Mouse (Mus musculus) kidney, adult 18-20 months (tissue): ENCODE data around the gene Abl1.

Experiments used
- DNase-seq: peaks from one replicate; pipeline ENCODE4 v3.0.0; 2021

Gene Abl1

DNA sequence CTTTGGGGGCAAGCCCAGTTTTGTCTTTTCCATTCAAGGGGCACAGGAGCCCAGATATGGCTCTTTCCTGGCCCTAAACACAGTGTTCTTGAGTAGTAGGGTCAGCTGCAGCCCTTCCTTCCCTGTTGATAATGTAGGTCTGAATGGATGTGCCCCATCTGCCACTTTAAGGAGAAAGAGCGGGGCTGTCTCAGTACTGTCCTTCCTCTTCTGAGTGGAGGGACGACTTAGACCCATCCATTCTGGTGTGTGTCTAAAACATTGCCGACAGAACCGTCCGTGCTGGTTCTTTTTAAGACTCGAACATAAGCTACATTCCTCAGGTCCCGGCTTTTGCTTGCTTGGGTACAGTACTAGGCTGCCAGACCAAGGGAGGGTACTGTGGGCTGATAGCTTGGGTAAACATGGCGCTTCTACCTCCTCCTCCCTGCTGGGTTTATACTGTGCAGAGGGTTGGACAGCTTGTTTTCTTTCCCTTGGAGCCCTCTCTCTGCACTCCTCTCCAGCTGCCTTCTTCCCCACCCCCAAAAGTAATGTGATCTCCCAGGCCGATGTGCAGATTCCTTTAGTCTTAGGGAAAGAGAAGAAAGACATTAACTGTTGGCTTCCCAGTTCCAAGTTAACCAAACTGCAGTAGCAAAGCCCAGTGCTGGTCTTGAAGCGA lies 61.0 kb downstream of the Abl1 start:
- DNase-seq = no peak

DNA sequence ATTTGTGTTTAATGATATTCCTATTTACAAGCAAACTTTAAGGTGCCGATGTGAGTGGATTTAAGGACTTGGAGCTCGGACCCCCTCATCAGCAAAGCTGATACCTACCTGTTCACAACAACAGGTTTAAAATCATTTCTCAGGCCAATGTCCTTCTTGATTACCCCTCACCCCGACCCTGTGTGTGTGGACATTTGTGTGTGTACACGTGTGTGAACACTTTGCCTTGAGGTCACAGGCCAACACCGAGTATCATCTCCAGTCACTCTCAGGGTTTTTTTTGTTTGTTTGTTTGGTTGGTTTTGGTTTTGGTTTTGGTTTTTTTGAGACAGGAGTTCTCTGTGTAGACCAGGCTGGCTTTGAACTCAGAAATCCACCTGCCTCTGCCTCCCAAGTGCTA lies 62.0 kb downstream of the Abl1 start:
- DNase-seq = no peak

DNA sequence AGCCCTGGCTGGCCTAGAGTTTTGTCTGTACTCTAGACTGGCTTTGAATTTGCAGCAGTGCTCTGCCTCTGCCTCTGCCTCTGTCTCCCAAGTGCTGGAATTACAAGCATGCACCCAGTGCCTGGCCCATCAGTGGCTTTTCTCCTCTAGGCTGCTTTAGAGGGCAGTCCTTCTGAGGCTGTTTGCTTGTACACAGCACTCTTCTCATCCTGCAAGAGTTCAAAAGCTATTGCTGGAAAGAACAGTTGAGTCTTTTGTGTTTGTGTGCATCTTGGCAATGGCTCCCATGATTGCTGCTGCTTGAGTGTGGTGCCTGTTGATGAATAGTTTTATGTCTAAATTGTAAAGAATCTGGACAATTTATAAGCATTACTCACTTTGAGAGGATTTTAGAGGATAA lies 69.3 kb downstream of the Abl1 start:
- DNase-seq = no peak

DNA sequence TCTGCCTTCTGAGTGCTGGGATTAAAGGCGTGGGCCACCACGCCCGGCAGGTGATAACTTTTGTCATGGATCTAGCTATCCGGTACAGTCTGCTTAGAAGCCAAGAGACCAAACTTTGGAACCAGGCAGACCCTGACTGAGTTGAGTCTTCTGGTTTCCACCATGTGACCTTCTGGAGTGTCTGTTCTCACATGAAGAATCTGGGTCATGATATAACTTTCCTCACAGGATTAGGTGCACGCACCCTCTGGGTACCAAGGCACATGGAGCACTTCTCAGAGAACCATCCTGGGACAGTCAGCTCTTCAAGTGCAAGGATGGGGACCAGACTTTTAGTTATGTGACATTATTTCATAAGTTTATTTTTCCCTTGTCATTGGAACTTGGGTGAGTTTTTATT lies 70.8 kb downstream of the Abl1 start:
- DNase-seq = no peak

DNA sequence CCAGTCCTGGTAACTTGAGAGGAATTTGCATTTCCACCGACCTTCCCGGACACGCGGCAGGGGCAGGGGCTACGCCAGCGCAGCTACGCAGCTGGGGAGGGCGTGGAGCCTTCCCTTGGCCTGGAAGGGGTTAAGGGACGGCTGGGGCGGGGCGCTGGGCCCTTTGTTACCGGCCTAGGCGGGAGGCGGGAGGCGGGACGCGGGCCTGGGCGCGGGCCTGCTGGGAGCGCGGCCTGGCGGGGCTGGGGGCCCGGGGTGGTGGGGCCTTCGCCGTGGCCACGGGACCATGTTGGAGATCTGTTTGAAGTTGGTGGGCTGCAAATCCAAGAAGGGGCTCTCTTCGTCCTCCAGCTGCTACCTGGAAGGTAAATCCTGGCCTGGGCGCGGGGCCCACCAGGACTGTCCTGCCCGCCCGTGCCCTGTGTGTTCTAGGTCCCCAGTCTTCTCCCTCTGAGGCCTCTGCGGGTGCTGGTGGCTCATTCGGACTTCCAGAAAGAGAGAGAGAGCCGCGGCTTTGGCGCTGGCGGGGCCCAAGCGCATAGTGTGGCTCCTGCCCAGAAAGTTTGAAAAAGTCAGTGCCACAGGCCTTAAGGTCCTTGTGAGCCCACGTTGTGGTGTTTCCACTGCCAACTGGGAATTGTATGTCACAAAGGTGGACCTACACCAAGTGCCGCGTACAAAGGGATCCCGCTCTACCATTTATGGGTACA lies 71.7 kb downstream of the Abl1 start:
- peak; percentile 85 for DNase-seq

DNA sequence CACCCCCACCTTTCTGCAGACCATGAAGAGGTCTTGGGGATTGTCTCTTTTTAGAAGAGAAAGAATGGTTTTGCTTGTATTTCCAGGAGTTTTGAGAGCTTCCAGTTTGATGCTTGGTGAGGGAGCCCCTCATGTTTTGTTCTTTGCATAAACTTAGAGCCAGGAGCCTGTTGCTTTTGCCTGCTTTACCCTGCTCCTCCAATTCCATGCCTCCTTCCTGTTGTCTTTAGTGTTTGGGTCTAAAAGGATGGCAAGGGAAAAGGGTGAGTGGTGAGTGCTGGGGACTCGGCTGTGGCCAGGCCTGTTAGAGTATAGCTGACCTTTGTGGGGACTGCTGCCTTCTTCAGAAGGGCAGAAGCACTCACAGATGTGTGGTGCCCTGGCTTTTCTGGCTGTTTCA lies 72.3 kb downstream of the Abl1 start:
- DNase-seq = no peak

DNA sequence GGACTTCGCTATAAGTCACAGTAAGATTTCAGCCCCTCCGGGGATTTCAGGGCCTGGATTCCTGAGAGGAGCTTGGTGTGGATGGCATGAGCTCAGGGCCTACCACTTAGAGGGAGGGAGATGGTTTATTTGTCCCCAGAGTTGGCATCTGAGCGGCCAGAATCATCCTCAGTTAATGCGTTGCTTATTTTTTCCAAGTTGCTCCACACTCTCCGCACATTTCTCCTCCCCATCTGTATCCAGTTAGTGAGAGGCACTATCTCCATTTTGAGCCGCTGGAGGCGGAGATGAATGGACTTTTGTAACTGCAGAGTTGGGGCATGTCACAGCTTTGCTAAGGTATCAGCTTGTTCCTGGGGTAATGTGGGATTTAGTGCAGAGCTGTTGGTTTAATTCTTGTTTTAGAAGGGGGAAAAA lies 72.9 kb downstream of the Abl1 start:
- DNase-seq = no peak

DNA sequence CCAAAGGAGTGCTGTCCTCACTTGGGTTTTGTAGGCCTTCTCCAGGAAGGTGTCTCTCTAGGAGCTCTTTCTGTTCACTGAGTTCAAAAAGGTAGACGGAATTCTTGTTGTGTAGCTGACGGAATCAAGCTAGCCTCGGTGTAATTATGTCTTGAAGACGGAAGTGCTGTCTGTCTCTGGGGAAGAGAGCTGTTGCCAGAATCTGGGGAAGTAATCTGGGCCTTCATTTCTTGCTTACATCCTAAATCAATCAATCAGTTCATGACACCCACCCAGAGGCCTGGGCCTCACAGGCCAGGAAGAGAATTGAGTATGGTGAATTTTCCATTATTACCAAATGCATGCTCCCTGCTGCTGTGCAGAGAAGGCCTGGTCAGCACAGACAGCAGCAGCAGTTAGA lies 73.4 kb downstream of the Abl1 start:
- DNase-seq = no peak

DNA sequence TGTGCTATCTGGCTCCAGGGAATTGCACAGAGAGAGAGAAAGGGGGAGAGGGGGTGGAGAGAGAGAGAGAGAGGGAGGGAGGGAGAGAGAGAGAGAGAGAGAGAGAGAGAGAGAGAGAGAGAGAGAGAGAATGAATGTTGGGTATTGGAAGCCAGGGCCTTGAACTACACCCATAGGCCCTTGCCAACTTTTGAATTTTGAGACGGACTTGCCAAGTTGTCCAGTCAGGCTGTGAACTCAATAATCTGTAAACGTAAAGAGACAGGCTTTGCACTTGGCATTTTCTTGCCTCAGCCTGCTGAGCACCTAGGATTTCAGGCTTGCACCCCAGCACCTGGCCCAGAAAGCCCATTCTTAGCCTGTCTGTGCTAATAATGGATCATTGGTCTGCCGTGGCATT lies 74.0 kb downstream of the Abl1 start:
- no peak for DNase-seq

DNA sequence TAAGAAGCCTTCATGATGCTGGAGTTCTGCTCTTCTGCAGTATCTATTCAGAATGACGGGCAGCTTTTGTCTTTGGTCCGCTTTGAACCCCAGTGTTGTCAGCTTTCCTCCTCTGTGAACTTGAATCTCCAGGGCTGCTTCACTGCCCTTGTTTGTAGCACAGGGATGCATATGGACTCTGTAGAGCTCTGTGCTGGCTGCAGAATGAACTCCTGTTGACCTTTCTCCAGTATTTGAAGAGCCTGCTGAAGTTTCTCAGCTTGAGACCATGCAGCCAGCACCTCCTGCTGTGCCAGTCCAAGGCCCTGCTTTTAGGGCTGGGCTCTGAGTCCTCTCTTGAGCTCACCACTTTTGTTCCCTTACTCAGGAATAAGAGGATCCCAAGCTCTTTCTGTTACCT lies 74.7 kb downstream of the Abl1 start:
- DNase-seq = no peak

DNA sequence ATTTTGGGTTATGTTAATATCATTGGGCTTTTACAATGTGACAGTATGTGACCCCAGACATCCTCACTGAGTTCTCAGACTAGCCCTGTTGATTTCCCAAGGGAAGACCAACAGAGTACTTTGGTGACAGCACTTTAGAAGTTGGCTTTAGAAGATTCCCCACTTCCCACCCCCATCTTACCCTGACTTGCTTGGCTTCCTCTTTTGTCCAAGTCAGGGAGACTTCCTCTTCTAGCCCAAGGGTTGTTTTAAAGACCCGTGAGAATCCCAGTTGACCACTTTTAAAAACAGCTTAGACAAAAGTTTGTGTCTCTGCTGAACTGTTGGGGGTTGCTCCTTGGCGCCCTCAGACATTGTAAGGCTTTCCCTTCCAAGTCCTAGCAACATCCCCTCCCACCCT lies 75.1 kb downstream of the Abl1 start:
- DNase-seq = no peak

DNA sequence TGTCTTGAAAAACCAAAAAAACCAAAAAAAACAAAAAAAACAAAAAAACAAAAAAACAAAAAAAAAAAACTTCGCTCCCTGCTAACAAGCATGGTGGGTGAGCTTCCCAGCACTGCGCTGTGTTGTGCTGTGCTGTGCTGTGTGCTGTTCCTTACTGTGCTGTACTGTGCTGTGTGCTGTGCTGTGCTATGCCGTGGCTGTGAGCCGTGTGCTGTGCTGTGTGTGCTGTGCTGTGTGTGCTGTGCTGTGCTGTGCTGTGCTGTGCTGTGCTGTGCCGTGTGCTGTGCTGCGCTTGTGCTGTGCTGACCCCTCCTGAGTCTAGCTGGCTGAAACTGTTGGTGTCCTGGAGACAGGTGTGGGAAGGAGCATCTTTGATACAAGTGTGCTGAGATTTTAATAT lies 78.9 kb downstream of the Abl1 start:
- DNase-seq = no peak

DNA sequence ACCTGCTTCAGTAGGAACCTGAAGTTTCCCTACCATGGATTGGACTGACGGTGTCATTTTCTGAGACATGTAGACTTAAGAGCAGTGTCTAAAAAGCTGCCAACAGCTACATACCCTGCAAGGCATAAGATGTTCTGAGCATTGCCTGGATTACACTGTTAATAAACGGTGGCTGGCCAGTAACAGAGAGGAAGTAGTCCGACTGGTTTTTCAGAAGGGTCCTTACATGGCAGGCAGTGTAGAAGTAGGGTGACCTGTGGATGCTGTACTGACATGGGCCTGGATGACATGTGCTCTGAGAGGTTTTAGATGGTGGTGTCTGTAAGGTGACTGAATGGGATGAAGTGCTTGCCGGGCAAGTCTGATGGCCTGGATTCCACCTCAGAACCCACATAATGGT lies 79.6 kb downstream of the Abl1 start:
- DNase-seq = no peak

DNA sequence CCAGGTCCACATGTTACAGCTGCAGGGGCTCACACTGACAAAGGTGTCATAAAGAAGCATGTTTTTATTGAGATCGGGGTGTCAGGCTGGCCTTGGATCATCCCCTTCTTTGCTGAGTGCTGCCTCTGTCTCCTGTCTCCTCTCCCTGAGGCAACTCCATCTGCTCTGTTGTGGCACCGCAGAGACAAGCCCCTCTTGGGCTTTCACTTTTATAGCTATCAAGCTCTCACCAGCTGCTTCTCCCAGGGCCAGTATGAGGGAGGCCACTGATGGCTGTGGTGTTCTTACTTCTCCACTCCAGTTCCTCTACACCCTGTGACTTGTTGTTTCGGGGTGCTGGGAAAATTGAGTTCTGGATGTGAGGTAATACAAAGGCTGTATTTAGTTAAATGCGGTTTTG lies 80.9 kb downstream of the Abl1 start:
- DNase-seq = no peak

DNA sequence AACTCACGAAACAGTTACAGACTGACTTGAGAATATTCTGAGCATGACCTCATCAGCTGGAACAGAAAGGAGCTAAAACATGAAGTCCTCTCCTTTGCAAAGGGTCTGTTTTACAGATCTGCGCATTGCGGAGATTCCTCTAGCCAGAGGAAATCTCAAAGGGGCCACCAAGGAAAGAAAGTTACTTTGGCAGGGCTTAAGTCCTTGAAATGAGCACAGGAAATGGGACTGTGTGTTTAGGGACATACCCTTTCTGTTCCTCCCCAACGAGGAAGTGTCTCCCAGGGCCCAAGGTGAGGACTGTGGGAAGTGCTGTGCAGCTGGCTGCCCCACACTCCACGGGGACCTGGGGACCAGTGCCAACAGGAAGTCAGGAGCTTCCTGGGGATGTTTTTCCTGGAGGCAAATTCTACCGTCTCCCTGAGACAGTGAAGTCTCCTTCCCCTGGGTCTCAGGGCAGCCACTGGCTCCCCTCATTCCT lies 81.5 kb downstream of the Abl1 start:
- peak; percentile 78 for DNase-seq

DNA sequence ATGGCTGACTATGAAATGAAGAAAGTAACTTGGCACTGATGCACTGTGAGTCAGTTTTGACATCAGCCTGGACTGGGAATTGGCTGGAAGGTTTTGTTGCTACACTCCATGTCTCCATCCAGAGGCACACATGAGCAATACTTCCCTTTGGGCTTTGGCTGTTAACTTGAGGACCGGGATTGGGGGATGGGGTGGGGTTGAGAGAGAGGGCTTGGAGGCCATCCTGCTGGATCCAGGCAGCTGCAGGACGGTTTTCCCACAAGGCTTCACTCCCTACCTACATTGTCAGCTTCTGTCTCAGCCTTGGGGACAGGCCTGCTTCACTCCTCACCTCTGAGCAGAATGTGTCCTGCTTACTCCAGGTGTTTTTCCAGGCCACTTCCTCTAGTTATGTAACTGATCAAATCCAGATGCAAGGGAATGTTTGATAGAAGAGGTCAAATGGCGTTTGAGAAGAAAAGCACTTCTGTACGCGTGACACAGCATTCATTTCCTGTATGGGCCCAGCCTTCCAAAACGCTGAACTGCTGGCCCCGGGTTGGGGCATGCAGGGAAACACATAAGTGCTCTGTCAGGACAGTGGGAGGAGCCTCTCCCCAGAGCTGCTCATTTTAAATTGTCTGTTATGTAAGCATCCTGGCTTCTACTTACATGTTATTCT lies 82.7 kb downstream of the Abl1 start:
- peak; percentile 73 for DNase-seq

DNA sequence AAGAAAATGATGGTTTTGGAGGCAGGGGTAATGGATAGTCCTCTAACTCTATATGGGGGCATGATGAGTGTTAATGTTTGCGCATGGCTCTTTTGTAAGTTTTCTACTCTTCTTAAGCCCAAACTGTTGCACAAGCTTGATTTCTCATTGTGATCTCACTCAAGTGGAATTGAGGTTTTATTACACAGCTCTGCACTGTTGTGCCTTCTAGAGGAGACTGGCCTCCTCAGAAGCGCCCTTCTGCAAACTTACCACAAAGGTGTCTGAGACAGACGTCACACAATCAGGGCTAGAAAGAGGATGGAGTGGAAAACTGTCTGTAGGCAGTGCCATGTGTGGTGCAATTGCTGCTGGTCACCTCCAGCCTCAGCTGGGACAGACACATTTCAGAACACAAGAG lies 88.3 kb downstream of the Abl1 start:
- no peak for DNase-seq

DNA sequence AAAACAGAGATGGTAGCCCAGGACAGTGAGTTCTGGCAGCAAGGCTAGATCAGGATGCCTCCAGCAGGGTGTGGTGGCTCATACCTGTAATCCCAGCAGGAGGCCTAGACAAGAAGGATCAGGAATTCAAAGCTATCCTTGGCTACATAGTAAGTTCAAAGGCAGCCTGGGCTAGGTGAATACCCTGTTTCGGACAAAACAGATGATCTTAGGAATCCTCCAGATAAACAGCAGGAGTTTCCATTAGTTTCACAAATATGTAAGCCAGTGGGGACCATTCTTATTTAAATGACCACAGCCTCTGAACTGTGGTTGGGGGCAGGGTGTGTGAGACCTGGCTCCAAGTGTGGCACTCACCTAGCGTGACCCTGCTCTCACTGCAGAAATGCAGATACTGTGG lies 91.1 kb downstream of the Abl1 start:
- no peak for DNase-seq

DNA sequence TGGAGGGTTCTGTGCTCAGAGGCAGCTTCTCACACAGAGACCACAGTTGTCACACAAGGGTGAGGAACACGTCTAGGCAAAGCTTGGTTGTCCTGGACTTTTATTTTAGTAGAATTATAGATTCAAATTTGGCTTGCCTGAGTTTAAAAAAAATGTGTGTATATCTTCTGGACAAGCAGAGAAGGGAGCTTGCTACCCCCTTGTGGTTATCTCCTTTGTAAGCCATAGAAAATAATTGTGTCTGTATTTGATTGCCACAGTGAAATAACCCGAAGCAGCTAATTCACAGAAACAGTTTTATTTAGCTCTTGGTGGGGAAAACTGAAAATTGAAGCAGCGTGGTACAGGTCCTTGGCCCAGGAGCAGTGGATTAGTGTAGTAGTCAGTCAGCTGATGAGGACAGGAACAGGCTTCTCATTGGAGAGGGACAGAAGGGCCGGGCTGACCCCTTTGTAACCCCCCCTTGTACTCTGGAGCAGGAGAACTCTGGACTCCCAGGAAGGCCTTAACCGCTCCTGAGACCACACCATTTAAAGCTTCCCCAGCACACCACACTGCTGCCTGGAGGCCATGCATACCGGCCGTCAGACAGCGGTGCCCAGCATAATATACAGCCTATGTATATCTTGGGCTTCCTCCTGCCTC lies 94.9 kb downstream of the Abl1 start:
- no peak for DNase-seq

DNA sequence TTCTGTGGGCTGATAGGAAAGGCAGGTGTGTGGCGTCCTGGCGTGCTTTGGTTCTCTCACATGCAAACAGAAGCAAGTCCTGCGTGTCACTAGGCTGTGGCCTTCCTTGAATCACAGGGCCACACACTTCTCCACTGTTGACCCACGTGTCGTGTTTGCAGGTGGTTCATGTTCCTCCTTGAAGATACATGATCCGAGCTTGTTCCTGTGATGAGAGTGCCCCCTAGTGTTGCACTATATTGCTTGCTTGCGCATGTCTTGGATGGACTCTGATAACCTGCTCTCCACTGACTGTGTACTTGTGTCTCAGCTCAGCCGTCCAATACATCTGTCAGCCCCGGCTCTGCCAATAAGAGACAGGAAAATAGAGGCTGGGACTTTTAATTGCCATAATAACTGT lies 96.9 kb downstream of the Abl1 start:
- peak; percentile 83 for DNase-seq

DNA sequence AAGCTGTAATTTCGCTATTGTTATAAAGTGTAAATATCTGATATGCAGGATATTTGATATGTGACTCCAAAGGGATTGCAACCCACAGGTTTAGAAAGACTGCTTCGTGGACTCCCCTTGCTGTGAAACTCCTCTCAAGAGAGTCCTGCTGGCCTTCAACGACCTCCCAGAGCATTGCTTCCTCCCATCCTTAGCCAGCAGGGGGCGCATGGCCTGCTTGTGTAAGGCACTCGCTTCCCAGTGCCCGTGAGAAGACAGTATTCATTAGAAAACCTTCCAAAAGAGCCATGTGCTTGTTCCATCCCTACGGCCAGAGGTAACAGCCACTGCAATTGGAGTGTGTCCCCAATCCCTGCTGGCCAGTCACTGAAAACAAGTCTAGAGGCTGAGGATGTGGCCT lies 98.9 kb downstream of the Abl1 start:
- peak; percentile 83 for DNase-seq

DNA sequence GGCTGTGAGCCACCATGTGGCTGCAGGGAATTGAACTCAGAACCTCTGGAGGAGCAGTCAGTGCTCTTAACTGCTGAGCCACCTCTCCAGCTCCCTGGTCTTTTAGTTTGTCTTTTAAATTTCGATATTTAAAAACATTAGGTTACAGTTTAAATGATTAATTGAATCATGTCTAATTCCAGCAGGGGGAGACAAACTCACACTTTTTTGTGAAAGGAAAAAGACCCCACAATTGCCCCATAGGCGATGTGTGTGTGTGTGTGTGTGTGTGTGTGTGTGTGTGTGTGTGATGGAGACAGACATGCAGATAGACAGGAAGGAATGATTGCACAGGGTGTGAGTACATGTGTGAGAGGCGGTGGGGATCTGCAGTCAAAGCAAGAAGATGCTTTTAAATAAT lies 100.1 kb downstream of the Abl1 start:
- DNase-seq = no peak

DNA sequence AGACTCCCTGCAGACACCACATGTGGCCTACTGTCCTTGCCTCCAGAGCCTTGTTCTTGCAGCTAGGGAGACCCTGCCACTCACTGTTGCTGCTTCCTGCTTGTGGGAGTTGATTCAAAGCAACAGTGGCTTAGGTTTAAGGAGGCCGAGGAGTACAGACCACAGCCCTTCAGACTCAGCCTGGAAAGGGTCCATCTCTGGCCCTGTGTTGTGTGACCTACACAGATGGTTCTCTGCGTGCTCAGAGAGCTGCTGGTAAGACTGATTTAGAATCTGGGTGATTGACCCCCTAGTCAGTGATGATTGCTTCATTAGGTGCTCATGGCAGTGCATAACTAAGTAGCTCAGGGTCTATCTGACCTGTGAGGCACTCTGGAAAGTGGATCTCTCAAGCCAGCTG lies 101.0 kb downstream of the Abl1 start:
- no peak for DNase-seq

DNA sequence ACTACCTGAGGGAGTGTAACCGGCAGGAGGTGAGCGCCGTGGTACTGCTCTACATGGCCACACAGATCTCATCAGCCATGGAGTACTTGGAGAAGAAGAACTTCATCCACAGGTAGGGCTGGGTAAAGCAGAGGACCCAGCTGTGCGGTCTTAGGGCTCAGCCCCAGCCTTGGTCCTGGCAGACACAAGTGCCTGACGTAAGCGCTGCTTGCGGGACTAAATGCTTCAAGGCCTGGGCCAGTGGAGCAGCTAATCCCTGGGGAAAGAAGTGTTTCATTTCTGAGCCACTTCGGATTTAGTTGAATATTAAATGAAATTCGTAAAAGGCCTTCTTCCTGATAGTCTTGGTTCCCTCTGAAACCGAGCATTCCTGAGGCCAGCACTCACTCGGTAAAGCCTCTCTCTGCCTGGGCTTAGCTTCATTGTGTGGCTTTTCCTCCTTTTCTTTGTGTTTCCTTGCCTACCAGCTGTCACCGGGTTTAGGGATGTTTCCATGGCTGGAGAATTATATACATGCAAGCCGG lies 102.6 kb downstream of the Abl1 start:
- DNase-seq = no peak
